Mouse (Mus musculus): Measurements from ENCODE around the gene Themis.

- no peak for TF ChIP-seq CTCF (IDR thresholded peaks at IDR 0.05; ENCODE audit: borderline replicate concordance, insufficient read depth, low read length)
- TF ChIP-seq POLR2A (IDR thresholded peaks at IDR 0.05; ENCODE audit: low read depth, low read length) = no peak
Observed at GRCm38 (mm10) chr10:28822320-28822719, 154.2 kb downstream of the Themis start.

All from embryonic fibroblast, embryonic 13.5 days (primary cell).